Mouse (Mus musculus): ENCODE results near the gene Sstr1. TPM values are rescaled to one million over a fixed set of nuclear protein-coding genes. Genes with fewer than 3 reads are reported as not detected.

Sstr1 gene
- total RNA-seq (2021) = under 1 TPM in 1 of 2 experiments, not detected in 1; 0.17 TPM

DNA sequence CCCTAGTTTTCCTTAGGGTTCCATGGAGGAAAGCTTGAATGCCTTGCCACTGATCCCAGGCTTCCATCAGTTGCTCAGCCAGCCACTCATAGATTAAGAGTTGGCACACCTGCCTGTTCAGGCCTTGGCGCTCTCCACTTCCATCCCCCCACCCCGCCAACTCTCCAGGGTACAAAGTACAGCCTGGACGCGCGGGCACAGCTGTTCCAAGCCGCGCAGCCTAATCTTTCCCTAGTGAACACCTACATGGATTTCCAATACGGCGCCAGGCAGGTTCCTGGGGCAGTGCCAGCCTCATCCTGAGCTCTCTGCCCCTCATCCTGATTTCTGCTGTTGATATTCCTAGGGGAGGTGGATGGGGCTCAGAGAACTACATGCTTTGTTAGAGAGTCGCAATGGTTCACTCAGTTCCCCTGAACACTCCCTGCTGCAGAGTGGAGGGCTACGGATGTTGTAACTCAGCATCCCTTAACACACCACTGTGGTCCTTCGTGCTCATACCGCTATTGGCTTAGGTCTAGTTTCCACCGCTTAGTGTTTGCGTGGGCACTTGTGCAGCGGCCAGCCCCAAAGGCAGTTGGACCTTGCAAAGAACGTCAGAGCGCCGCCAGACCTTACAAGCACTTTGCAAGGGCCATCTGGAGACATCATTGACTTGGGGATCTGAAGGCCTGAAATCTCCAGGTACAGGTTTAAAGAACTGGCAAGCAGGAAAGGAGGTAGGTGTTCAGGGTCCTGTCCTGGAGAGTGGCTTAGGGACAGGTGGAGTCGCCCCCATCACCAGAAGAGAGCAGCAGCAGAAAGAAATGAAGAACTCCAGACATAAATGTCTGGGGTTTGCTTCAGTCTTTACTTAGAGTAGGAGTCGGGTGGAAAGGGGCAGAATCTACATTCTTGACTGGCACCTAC lies at the start of gene Sstr1:
TSS of gene Sstr1 (plus strand) at position 610 of the 909 bp plus-strand sequence.
- intact Hi-C loops (cut with DNase I) = loop anchor here (5.0 kb wide), 2 partner anchors 426 to 591 kb away; no protein-coding TSS in a partner anchor
- no peak for DNase-seq

GRCm38 (mm10) chr12:58198810-58199209 lies 12.8 kb upstream of the Sstr1 start:
- intact Hi-C loops (cut with DNase I) = no loop called here
- no peak for DNase-seq

DNA sequence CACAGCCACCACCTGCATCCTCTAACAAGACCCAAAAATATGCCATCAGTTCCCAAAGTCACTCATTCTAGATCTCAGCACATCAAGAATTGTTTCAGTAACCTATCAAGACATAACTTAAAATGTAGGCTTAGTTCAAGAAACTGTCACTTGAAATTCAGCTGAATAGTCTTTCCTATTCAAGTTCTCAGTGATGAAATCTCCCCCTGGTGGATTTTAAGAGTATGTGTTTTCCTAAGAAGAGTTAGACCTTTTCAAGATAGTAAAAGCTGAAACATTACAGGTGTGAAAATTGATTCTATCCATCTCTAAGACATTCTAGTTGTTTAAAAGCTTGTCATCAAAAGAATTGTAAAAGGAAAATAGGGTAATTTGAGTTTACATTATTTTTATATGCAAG lies 10.4 kb upstream of the Sstr1 start:
- DNase-seq = no peak
- intact Hi-C loops (cut with DNase I) = loop anchor here (5.0 kb wide), 2 partner anchors 294 to 374 kb away; no protein-coding TSS in a partner anchor

- DNase-seq = no peak
- intact Hi-C loops (cut with DNase I) = no loop called here
Measured at GRCm38 (mm10) chr12:58207956-58208355, 3.6 kb upstream of the Sstr1 start.

DNA sequence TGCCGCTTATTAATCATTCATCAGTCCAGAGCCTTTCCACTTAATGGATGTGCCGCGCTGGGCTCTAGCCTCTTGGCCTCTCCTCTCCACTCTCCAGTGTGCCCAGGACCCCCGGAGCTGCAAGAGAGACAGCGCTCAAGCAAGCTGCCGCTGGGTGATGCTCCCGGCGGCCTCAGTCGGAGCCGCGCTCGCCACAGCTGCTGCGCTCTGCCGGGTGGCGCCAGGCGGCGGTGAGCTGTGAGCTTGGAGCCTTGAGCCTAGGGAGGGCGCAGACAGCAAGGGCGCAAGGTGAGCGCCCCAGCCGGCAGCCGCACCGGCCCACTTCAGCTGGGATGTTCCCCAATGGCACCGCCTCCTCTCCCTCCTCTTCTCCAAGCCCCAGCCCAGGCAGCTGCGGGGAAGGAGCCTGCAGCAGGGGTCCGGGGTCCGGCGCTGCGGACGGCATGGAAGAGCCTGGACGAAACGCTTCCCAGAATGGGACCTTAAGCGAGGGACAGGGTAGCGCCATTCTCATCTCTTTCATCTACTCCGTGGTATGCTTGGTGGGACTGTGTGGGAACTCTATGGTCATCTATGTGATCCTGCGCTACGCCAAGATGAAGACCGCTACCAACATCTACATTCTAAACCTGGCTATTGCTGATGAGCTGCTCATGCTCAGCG lies 820 bp downstream of the Sstr1 start:
- intact Hi-C loops (cut with DNase I) = loop anchor here (5.0 kb wide), 2 partner anchors 425 to 590 kb away; no protein-coding TSS in a partner anchor
- DNase-seq = peak in 1 of 2 experiments; percentile 12

DNA sequence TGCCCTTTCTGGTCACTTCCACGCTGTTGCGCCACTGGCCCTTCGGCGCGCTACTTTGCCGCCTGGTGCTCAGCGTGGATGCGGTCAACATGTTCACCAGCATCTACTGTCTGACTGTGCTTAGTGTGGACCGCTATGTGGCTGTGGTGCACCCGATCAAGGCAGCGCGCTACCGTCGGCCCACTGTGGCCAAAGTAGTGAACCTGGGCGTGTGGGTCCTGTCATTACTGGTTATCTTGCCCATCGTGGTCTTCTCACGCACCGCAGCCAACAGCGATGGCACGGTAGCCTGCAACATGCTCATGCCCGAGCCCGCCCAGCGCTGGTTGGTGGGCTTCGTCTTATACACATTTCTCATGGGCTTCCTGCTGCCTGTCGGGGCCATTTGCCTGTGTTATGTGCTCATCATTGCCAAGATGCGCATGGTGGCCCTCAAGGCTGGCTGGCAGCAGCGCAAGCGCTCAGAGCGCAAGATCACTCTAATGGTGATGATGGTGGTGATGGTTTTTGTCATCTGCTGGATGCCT lies 1.4 kb downstream of the Sstr1 start:
- intact Hi-C loops (cut with DNase I) = loop anchor here (5.0 kb wide), 2 partner anchors 424 to 589 kb away; no protein-coding TSS in a partner anchor
- DNase-seq = peak in 1 of 2 experiments; percentile 7

DNA sequence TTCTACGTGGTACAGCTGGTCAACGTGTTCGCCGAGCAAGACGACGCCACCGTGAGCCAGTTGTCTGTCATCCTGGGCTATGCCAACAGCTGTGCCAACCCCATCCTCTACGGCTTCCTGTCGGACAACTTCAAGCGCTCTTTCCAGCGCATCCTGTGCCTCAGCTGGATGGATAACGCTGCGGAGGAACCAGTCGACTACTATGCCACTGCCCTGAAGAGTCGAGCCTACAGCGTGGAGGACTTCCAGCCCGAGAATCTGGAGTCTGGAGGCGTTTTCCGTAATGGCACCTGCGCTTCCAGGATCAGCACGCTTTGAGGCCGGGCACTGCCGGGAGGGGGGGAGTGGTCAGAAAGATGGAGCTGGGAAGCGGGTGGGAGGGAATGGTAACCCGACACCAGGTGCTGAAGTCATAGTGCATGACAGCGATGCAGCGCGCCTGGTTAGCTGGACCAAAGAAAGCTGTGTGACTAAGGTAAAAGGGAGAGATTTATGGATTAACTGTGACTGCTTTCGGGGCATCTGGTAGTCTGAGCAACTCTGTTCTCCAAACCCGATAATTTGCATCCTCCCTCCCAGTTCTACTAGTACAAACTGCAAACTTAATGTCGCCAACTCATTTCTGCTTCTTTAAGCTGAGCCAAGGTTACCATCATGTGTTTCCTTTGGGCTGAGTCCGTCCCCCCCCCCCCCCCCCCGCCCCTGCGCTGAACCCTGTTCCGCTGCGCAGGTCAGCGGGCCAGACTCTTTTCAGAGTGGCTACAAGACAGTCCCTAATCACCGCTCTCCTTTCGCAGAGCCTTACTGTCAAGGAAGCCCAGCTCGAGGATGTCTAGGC lies 2.1 kb downstream of the Sstr1 start:
- peak; percentile 19 to 23 for DNase-seq
- intact Hi-C loops (cut with DNase I) = loop anchor here (2.0 to 5.0 kb wide), 3 partner anchors 55 to 589 kb away; partner anchors contain the start of gene Clec14a

GRCm38 (mm10) chr12:58214289-58215136 lies 2.9 kb downstream of the Sstr1 start:
- peak in 1 of 2 experiments; percentile 10 for DNase-seq
- intact Hi-C loops (cut with DNase I) = loop anchor here (2.0 to 5.0 kb wide), 3 partner anchors 54 to 588 kb away; partner anchors contain the start of gene Clec14a

DNA sequence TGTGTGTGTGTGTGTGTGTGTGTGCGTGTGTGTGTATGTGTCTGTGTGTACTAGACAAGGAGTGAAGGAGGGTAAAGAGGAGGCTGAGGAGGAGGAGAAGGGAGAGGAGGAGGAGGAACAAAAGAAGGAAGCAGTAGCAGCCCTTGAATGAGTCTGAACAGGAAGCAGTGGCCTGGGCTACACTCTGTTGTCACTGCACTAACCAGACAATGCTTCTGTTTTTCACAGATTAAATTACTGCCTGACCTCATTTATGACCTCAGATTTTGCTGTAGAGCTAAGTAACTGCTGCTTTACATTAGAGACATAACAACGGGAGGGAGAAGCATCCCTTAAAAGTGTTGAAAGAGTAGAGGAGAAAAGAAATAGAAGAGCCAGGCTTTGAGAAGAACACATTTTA lies 4.6 kb downstream of the Sstr1 start:
- DNase-seq = no peak
- intact Hi-C loops (cut with DNase I) = no loop called here

GRCm38 (mm10) chr12:58219078-58219477 lies 7.5 kb downstream of the Sstr1 start:
- DNase-seq = no peak
- intact Hi-C loops (cut with DNase I) = no loop called here

DNA sequence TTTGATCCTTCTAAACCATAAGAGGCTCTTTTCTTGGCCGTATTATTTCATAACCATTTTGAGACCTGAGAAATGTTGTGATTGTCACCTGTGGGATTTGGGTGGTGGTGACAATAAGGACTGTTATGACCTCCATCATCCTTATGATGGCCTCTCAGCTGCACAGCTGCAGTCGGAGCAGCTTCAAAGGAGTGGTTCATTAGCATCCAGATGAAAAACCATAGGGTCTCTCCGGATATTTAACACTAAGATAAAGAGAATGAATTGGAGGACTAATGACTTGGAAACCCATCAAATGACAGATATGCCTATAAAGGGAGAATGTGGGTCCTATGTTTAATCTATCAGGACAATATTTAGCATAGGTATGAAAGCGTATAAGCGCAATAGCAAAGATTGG lies 14.1 kb downstream of the Sstr1 start:
- DNase-seq = no peak
- intact Hi-C loops (cut with DNase I) = no loop called here

DNA sequence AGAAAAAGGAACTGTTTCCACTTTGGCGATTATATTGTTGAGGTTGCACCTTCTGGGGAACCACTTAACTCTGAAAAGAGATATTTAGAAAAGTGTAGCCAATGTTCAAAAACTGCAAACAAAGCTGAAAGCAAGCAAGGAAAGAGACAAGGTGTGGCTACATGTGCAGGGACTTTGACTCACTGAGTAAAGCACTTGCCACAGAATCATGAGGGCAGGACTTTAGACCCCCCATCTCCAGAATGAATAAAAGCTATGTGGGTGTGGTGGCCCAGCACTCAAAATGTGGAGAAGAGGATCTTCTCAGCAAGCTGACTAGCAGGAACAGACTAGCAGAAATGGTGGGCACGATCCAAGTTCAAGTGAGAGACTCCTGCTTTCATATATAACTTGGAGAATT lies 20.9 kb downstream of the Sstr1 start:
- intact Hi-C loops (cut with DNase I) = no loop called here
- DNase-seq = no peak

- DNase-seq = no peak
- intact Hi-C loops (cut with DNase I) = no loop called here
Measured at GRCm38 (mm10) chr12:58251901-58252300, 40.3 kb downstream of the Sstr1 start.

Other genes with a start within 250 kb of the Sstr1 start
- 10 to 100 TPM; 34.4 to 34.6 TPM for gene Clec14a, start 57.5 kb downstream of the Sstr1 start, total RNA-seq (2021)